Mouse (Mus musculus): ENCODE results near the gene Foxp1. TPM values are rescaled to one million over a fixed set of nuclear protein-coding genes. Genes with fewer than 3 reads are reported as not detected.

Gene Foxp1
- total RNA-seq, 2 experiments from 2014 or later = 69.8 to 75.1 TPM

DNA sequence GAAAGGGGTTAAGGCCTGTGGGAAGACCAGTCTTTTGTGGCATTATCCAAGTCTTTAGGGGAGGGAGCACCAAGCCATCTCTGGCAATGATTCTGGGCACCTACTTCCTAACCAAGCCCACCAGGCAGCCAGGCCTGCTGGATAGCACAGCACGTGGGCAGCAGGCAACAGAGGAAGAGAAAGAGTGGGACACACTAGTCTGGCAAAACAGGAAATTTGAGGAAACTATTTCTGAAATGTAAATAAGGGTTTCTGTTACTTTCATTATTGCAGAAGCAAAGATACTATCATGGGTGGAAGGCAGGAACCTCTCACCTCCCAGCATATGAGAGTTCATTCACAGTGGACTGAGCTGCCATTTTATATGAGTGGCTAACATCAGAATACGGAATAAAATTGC, 121.3 kb downstream of the Foxp1 start:
- no peak for DNase-seq (ENCODE audit: low spot score in 2 of 2)

DNA sequence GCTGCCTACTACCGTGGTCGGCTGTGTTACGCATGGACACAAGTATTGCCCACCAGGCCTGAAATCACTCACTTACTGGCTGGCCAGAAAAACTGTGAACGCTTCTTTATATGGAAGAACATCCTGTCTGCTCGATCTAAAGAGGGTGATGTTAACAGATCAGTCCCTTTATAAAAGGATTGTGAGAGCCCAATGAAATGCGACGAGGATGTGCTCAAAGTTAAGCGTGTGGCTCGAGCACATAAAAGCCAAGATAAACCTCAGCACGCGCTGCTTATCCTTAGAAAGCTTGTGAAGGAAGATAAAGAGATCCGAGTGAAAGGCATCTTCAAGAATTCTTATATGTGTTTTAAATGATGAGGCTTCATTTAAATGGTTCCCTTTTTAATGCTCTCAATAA, 126.8 kb downstream of the Foxp1 start:
- no peak for DNase-seq (ENCODE audit: low spot score in 2 of 2)

DNA sequence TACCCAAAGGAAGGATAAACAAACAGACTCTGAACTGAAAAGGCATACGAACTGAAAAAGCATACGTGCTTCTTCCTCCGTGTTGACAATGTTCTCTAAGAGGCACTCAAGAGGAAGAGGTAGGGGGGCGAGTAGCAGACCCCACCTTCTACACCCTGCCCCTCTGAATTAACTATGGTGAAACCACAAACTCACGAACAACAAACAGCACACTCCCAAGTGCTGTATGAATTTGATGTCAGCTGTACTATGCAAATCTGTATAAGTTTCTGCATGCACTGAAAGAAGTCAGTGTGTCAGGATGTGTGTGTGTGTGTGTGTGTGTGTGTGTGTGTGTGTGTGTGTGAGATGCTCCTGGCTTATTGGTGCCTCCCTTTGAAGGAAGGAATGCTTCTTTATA, 127.7 kb downstream of the Foxp1 start:
- DNase-seq (ENCODE audit: low spot score in 2 of 2) = no peak

DNA sequence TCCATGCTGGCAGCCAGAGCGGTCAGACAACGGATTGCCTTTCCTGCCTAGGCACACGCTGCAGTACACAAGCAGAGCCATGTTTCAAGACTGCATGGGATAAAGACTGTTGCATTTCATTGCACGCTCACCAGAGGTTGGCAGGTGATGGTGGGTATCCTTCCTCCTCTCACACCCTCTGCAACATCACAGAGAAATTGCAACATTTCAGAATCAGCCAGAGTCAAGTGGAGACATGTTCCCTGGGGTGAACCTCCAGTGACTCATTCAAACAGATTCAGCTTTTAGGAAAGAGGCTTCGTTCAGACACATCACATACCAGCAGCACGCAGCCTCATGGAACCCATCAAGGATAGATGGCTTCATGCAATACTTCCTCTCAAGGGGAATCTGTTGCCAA, 130.0 kb downstream of the Foxp1 start:
- no peak for DNase-seq (ENCODE audit: low spot score in 2 of 2)

DNA sequence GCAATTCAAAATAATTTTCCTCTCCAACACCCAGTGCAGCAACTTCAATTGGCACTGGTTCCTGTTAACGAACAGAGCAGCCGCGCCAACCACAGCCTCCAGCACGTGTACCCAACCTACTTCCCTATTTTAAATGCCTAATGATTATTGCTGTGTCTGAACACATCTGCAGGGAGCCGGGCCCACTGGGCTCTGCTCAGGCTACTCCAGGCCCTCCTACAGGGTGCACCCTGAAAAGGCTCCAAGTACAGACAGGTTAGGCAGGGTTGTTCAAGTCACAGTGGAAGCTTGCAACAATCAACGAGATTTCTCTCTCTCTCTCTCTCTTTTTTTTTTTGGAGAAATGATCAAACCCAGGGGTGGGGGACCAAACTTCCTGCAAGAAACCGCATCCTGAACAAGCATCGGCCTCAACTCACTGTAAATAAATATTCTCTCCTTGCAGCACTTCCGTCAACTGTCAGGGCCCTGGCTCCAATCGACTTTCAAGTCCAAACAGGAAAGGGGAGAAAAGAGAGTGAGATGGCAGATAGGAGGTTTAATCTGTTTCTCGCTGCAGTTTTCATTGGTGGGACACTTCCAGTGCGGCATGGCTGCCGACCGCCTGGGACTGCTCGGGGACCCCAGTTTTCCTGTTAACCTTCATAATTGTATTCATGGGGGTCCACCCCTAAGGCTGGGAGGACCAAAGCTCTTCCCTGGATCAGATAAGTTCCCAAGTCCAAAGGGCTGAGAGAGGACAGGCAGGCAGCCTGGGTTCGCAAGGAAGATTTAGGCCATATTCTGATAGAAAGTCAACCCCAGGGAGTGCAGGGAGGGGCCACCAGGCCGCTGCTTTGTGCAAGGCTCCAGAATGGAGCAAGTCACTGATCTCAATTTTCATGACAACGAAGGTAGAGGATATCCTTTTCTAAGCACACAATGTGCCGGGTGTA, 133.5 kb downstream of the Foxp1 start:
- DNase-seq (ENCODE audit: low spot score in 2 of 2) = no peak

DNA sequence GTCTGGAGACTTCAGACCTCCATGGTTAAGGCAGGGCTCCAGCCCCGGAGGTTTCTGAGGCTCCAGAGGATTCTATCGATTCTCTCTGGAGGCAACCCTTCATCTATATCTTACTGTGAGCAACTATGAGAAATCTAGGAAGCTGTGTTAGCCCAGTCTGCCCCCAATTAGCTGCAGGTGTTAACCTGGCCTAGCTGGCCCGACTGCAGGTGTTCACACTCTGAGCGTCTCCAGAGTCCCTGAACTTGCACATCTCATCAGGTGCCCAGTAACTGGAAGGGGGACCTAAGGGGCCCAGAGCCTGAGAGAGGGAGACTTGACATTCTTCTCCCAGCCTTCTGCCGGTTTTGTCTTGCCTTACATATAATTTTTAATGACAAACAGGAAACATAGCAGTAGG, 134.5 kb downstream of the Foxp1 start:
- DNase-seq (ENCODE audit: low spot score in 2 of 2) = no peak

DNA sequence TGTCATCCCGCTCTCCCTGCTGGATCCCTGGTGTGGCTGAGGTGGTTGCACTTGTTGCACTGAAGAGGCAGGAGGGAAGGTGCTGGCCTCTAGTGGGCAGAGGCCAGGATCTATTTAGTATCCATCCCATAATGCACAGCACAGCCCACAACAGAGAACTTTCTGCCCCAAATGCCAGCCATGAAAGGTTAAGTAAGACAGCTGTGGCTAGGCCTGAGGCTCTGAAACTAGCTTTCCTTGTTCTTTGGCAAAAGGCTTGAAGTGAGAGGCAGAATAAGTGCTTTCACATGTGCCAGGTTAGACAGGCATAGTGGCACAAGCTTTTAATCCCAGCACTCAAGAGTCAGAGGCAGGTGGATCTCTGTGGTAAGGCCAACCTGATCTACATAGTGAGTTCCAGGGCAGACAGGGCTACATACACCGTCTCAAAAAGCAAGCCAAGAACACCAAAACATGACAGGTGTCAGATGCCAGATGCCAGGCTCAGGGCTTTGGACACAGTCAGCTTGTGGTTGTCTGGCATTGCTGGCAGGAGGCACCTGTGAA, 137.4 kb downstream of the Foxp1 start:
- DNase-seq (ENCODE audit: low spot score in 2 of 2) = no peak

DNA sequence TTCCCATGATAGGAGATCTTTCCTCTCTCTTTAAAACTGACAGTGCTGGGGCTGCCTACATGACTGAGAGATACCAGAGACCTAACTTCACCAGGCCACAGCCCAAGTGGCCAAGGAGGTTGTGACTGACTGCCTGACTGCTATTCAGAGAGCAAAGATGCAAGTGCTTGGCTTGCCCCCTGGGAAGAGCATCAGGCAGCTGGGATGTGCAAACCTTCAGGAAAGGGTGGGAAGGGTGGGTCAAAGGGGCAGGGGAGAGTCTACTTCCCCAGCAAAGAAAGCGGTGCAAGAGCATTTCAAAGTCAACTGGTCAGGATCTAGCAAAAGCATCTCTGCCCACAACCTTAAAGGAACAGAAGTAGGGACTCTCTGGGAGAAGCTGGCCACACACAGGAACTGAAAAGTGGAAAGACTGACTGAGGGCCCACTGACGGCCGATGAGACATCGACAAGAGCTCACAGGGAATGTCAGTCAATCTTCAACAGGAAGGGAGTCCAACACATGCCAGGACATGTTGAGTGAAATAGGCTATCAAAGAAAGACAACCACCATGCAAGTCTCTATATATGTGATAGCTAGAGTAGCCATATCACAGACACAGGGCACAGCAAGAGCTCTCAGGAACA, 138.6 kb downstream of the Foxp1 start:
- no peak for DNase-seq (ENCODE audit: low spot score in 2 of 2)

DNA sequence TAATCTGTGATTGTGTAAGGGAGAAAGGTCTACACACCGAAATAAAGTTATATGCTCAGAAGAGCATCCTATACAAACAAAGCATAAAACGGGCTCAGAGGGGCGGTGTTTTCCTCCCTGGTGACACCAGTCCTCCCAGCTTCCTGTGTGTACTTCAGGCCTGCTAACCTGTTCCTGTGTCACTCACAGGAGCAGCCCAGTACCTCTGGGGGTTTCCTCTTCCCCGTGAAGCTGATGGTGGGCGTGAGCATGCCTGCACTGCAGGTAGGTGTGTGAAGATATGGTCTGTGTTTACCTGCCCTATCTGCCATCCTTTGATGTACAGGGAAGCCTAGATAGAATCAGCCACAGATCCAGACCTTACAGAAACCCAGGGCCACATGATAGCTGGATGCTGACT, 142.4 kb downstream of the Foxp1 start:
- DNase-seq (ENCODE audit: low spot score in 2 of 2) = no peak

DNA sequence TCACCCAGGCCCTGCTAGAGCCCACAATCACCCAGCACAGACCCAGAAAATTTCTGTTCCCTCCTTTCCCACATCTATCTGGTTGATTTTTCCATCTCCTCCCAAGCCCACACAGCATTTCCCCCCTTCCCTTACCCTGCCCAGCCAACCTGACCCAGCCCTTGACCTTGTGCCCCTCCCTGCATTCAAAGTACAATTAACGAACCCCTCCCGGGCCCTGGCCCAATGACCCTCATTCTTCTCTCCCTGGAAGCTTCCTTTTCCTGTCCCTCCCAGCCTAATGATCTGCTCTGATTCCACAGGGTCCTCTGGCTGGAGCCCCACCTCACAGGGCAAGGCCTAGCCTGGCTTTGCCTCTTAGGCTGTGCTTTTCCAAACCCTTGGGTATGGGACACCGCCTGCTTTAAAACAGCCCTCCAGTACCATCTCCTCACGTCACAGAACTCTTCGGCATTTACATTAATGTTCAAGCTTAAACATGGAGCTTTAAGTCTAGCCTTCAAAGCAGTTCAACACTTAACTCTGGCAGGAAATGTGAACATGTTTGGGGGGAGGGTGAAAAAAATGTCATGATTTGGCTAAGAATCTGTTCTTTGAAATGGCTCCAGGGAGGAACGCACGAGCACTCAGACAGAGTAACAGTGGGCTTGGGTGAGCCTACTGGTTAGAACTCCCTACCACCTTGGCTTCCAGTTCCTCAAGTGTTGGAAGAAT, 143.4 kb downstream of the Foxp1 start:
- DNase-seq (ENCODE audit: low spot score in 2 of 2) = no peak

DNA sequence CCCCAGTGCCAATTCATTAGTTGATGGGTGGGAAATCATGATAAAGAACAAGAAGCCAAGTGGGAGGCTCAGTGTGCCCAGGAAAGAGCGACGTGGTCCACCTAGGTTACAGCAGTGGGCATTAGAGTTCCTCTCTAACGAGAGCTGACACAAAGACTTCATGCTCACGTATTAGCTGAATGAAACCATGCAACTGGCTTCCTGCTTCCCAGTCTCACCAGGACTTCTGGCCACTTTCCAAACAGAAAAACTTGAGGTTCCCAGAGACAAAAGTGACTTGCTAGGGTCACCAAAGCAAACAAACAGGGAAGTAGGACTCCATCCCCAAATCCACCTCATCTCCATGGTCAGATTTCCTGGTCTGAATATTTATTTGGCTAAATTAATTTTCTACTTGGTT, 144.8 kb downstream of the Foxp1 start:
- DNase-seq (ENCODE audit: low spot score in 2 of 2) = no peak

DNA sequence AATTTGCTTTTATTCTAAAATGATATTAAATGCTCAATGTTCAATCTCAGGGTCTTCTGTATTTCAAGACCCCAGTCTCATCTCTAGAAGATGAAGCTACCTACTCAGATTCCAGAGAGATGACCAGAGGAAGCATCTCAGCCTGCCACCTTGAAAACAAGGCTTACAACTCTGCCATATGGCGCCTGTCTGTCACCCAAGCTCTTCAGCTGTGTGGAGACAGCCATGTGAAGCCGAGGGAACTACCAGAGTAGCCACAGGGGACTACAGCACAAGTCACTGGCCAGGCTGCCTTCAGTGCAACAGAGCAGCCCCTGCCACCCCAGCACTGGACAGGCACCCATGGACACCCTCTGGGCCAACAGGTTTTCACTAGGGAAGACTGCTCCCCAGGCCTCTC, 145.4 kb downstream of the Foxp1 start:
- no peak for DNase-seq (ENCODE audit: low spot score in 2 of 2)

DNA sequence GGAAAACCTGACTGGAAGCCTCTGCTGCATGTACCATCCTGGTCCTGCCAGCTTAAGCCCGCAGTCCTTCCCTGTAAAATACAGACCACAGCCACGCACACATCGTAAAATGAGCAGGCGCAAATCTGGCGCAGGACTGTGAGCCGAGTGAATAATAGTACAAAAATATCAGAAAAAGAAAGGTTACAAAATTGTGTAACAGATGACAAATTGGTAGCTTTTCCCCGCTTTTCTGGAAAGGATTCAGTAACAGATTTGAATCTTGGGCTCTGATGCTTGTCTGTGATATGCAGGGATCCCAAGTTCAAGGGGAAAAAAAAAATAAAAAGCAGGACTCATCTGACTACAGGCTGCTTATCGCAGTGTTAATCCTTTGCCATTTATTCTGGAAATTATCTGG, 145.8 kb downstream of the Foxp1 start:
- DNase-seq (ENCODE audit: low spot score in 2 of 2) = no peak

DNA sequence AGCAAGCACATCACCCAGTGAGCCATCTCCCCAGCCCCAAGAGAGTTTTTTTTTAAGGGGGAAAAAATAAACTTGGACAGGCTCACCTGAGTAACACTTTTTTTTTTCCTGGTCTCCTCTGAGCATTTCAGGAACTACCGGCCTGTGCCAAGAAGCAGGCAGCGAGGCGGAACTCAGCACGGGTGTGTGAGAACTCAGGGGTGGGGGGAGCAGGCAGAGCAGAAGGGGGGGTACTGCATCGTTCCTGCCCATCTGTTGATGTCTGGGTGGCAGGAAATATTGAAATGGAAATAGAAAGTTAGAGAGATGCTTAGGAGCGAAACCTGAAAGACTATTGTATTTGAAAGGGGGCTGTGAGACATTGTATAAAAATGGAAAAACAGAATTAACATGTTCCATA, 146.7 kb downstream of the Foxp1 start:
- DNase-seq (ENCODE audit: low spot score in 2 of 2) = no peak

DNA sequence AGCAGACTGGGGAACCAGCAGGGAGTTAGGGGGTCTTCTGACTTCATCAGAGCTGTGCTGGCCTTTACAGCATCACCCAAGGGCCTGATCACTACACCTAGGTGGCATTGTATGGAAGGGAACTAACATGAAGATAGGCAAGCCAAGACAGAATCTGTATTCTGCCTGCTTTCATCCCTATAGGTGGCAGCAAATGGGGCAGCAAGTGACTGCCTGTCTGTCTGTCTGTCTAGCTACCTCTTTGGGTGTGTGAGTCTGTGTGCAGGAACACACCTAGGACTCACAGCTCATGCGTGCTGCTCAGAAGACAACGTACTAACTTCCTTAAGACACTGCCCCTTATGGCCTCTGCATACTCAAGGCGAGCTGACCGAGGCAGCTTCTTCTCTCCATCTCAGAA, 147.1 kb downstream of the Foxp1 start:
- DNase-seq (ENCODE audit: low spot score in 2 of 2) = no peak

DNA sequence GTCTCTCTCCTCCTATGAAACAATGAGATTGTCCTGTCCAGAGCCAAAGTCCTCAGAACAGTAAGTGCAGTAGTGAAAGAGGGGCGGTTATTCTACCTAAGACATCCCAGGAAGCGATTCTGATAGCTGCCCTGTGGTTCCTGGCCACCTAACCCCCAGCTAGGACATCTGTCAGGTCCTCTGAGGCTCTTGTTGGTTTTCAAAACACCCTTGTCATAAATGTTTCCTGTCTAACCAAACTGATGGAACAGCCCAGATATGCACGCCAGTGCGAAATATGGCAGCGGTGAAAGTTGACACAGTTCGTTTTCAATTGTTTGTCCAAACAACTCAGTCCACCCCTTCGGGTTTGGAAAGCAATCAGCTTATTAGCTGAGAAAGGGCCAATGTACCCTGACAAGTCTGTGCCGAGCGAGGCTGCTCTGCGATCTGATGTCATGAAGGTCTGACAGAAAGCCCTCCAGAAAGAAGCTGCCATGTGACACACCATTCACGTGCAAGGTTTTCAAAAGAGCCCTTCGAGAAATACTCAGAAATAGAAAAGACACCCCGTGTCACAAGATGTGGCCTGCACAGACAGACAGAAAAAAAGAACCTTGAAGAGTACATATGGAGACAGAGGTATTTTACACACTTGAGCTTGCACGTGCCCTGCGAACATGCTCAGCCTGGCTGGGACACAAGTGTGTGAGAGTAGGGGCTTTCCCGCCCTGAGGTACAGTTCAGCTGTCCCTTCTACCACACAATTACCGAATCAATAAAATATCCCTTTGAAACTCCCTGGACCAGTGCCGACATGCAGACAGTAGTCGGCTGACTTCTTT, 147.9 kb downstream of the Foxp1 start:
- no peak for DNase-seq (ENCODE audit: low spot score in 2 of 2)

DNA sequence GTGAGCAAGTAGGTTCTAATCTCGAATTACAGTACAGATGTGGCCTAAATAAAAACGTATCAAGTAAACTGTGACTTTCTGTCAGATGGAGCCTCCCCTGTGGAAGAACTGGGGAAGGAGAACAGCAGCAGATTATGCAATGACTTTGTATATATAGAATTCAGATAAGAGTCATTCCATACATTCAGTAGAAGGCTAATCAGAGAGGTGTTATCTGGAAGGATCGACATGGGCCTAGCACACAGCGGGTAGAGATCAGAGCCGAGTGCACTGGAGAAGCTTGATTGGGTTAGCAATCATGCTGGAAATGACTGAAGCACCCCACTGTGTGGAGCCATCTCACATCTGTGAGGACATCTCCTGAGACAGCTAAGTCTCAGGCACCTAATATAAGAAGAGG, 150.1 kb downstream of the Foxp1 start:
- no peak for DNase-seq (ENCODE audit: low spot score in 2 of 2)

DNA sequence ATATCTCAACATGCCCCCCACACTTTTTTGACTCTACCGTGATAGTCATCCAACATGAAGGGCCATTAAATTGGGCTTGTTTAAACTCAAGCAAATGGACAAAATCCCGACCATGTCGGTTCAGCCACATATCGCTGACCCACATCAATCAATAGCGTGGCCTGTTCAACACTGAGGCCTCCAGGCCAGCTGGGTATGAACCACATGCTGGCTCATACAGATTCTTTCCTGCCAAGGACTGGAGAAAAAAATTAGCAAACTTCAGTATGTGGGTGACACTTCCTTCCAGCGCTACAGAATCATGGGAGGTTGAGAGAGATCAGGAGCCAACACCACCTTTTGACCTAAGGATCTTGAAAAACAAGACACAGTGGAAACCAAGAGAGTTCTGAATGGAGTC, 150.5 kb downstream of the Foxp1 start:
- DNase-seq (ENCODE audit: low spot score in 2 of 2) = no peak

DNA sequence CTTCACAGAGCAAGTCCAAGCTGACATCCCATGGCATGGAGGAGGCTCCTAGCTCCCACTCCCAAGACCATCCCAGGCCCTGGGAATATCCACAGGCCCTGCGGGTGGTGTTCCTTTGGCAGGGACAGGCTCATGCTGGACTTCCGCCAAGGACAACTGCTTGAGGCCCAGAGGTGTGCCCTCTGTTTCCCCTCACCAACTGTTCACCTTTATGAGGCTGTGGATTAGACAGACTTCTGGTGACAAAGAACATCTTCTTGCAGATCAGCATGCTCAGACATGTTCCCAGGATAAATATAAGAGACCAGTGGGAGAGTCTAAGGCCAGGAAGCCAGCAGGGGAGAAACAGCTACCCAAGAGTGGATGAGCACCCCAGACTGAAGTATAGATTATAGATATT, 152.6 kb downstream of the Foxp1 start:
- DNase-seq (ENCODE audit: low spot score in 2 of 2) = no peak

DNA sequence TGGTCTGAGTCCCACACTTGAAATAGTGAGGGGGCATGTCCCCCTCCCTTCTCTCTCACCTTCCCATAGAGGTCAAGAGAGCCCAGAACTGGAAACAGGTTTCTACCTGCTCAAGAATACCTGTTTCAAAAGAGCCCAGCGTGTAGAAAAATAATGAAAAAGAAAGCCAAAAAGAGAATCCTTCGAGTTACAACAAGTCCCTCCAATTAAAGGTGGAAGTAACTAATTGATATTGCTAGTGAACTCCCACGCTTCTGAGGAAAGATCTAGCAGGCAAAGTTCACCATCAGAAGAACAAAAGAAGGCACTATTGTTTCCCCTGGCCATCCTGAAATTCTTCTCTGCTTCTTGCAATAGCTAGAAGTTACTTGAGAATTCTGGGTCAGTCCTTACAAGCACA, 153.4 kb downstream of the Foxp1 start:
- DNase-seq (ENCODE audit: low spot score in 2 of 2) = no peak

DNA sequence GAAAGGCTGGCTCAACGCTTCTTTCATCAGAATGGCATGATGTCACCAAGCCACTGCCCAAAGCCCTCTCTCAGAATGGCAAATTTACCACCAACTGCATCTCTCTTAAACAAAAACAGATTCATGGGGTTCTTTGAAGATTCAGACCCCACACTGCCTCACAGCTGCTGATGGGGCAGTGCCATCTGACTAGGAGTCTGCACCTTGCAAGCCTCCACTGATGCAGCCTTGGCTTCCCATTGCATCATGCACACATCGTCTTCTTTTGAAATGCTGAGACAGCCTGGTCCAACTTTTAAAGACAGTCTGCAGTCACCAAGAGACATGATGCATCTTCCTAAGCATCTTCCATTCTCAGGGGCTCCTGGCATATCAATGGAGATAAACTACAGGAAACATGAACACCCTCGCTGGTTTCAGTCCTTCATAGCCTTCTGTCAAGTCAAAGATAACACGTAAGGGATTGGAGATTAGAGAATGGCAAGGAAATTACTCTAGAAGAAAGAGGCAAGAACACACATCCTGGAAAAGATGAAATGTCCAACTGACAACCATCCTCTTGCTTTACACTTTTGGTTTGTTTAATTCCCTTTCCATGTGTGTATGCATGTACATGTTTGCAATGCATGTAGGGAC, 154.3 kb downstream of the Foxp1 start:
- no peak for DNase-seq (ENCODE audit: low spot score in 2 of 2)

Measured in adrenal gland, postnatal 4 days (tissue).